Mouse (Mus musculus) embryo, embryonic 11 days (tissue): ENCODE data around the gene Ppara.
"Not testable (repeated sequence)": the region's sequence is repeated elsewhere in the genome, so short reads cannot be mapped to it uniquely, and the experiment has no call there.

Experiments
- DNase-seq: peaks from one replicate; pipeline ENCODE4 v3.0.0-alpha.2; 2015

Ppara gene

GRCm38 (mm10) chr15:85765022-85765421 is 30.2 kb downstream of the Ppara start:
- DNase-seq, result no peak

GRCm38 (mm10) chr15:85766677-85767076 is 31.9 kb downstream of the Ppara start:
- no peak for DNase-seq

GRCm38 (mm10) chr15:85768991-85769390 is 34.2 kb downstream of the Ppara start:
- no peak for DNase-seq

GRCm38 (mm10) chr15:85771306-85772121 is 36.7 kb downstream of the Ppara start:
- no peak for DNase-seq

GRCm38 (mm10) chr15:85772146-85772740 is 37.5 kb downstream of the Ppara start:
- no peak for DNase-seq

GRCm38 (mm10) chr15:85774419-85774818 is 39.6 kb downstream of the Ppara start:
- no peak for DNase-seq

GRCm38 (mm10) chr15:85775001-85775400 is 40.2 kb downstream of the Ppara start:
- no peak for DNase-seq

- DNase-seq, result no peak
Measured at GRCm38 (mm10) chr15:85776241-85776640, 41.5 kb downstream of the Ppara start.

- no peak for DNase-seq
Measured at GRCm38 (mm10) chr15:85776771-85777170, 42.0 kb downstream of the Ppara start.

GRCm38 (mm10) chr15:85778891-85779290 is 44.1 kb downstream of the Ppara start:
- DNase-seq, result not testable (repeated sequence)

- DNase-seq, result no peak
Measured at GRCm38 (mm10) chr15:85783146-85783545, 48.4 kb downstream of the Ppara start.

GRCm38 (mm10) chr15:85784341-85784740 is 49.6 kb downstream of the Ppara start:
- DNase-seq, result no peak

GRCm38 (mm10) chr15:85786711-85787110 is 51.9 kb downstream of the Ppara start:
- no peak for DNase-seq

- DNase-seq, result no peak
Measured at GRCm38 (mm10) chr15:85787482-85787881, 52.7 kb downstream of the Ppara start.

GRCm38 (mm10) chr15:85788051-85788450 is 53.3 kb downstream of the Ppara start:
- DNase-seq, result no peak

GRCm38 (mm10) chr15:85788633-85789032 is 53.9 kb downstream of the Ppara start:
- DNase-seq, result no peak

GRCm38 (mm10) chr15:85791449-85791848 is 56.7 kb downstream of the Ppara start:
- DNase-seq, result no peak

- DNase-seq, result no peak
Measured at GRCm38 (mm10) chr15:85792819-85793218, 58.0 kb downstream of the Ppara start.

GRCm38 (mm10) chr15:85795516-85795915 is 60.7 kb downstream of the Ppara start:
- DNase-seq, result no peak

GRCm38 (mm10) chr15:85798676-85799075 is 63.9 kb downstream of the Ppara start:
- no peak for DNase-seq

GRCm38 (mm10) chr15:85802931-85803330 is 68.1 kb downstream of the Ppara start:
- DNase-seq, result no peak

- no peak for DNase-seq
Measured at GRCm38 (mm10) chr15:85806886-85807285, 72.1 kb downstream of the Ppara start.

- no peak for DNase-seq
Measured at GRCm38 (mm10) chr15:85807404-85807803, 72.6 kb downstream of the Ppara start.

- no peak for DNase-seq
Measured at GRCm38 (mm10) chr15:85808031-85808430, 73.2 kb downstream of the Ppara start.

- no peak for DNase-seq
Measured at GRCm38 (mm10) chr15:85808434-85808833, 73.7 kb downstream of the Ppara start.
